Mouse (Mus musculus) megakaryocyte, embryonic 14.5 days (primary cell): Measurements from ENCODE around the gene Nemp1. TPM values are rescaled to one million over a fixed set of nuclear protein-coding genes. Genes with fewer than 3 reads are reported as not detected.

ENCODE experiments used
- H3K27me3 ChIP-seq: replicated peaks from 2 replicates; pipeline ENCODE3; 2012; ENCODE audit warnings: inconsistent platforms
- H3K36me3 ChIP-seq: replicated peaks from 2 replicates; pipeline ENCODE3; 2012; ENCODE audit warnings: low read length, inconsistent platforms, mixed read lengths
- H3K4me1 ChIP-seq: 2 replicates; pipeline ENCODE4 v1.6.1; 2012; ENCODE audit warnings: inconsistent platforms
- H3K4me3 ChIP-seq: replicated peaks from 2 replicates; pipeline ENCODE3; 2012; ENCODE audit warnings: moderate library complexity, mild to moderate bottlenecking, inconsistent platforms
- H3K9me3 ChIP-seq: 2 replicates; pipeline ENCODE4 v1.6.1; 2012; ENCODE audit warnings: inconsistent platforms
- FLI1 ChIP-seq: IDR thresholded peaks from 2 replicates; pipeline ENCODE4 v1.6.1; 2012; ENCODE audit warnings: low read length, inconsistent platforms, mixed read lengths
- GATA1 ChIP-seq: IDR thresholded peaks from 3 replicates; pipeline ENCODE4 v1.6.1; 2012; ENCODE audit warnings: mixed read lengths, low read length, inconsistent platforms, borderline replicate concordance
- polyA plus RNA-seq: library from polyadenylated mRNA; stranded (reverse); fragments of >175 nt; gene quantifications from 2 replicates; pipeline ENCODE4 v1.2.3, GENCODE M21; 2012; ENCODE audit warnings: low replicate concordance; ENCODE audit not compliant: insufficient read depth

Gene Nemp1
- polyA plus RNA-seq, 1 experiment: 1.5 TPM

DNA sequence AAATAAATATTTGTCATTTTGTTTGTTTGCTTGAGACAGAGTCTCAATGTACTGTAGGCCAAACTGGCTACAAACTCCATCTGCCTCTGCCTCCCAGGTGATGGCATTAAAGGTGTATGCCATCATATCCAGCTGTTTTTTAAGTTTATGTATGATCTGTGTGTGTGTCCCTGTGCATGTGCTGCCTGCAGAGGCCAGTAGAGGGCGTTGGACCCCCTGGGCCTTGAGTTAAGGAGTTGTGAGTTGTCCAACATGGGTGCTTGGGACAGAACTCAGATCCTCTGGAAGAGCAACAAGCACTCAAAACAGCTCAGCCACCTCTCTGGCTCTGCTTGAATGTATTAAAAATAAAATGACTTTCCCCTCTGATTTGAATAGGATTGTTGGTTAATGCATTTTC lies 24.4 kb downstream of the Nemp1 start:
- no peaks in the 10 kb centered on the region for H3K27me3 ChIP-seq
- H3K9me3 ChIP-seq: no peaks in the 10 kb centered on the region
- H3K4me1 ChIP-seq: peaks cover 1% of the 10 kb centered on the region
- H3K36me3 ChIP-seq: peaks cover 32% of the 10 kb centered on the region
- no peak overlapping the region for H3K4me3 ChIP-seq
- no peak for TF ChIP-seq FLI1
- no peak for TF ChIP-seq GATA1

- H3K4me3 ChIP-seq: no peak overlapping the region
- no peaks in the 10 kb centered on the region for H3K9me3 ChIP-seq
- no peaks in the 10 kb centered on the region for H3K27me3 ChIP-seq
- no peaks in the 10 kb centered on the region; the same call in 1 of the 2 replicates for H3K4me1 ChIP-seq
- H3K36me3 ChIP-seq: peaks cover 46% of the 10 kb centered on the region
- no peak for TF ChIP-seq FLI1
- TF ChIP-seq GATA1: no peak
These were observed 27.9 kb downstream of the Nemp1 start for GRCm38 (mm10) chr10:127694636-127695035.

DNA sequence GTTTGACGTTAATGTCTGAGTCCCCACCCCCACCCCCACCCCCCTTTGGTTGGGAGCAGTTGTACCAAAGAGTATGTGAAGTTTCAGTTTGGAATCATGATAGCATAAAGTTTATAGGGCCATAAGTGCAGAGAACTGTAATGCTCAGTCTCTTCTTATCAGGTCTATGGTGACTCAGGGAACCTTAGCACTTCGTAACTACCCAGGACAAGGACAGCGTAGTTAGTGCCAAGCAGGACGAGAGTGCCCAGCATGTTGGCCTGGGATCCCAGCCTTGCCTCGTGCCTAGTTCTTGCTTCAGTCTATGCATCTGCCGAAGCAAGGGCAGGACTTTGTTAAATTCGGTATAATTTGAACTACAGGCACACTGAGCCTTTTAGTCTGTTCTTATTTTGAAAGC lies 29.1 kb downstream of the Nemp1 start:
- no peaks in the 10 kb centered on the region for H3K27me3 ChIP-seq
- H3K4me3 ChIP-seq: no peak overlapping the region
- H3K9me3 ChIP-seq: no peaks in the 10 kb centered on the region
- no peaks in the 10 kb centered on the region; the same call in 1 of the 2 replicates for H3K4me1 ChIP-seq
- TF ChIP-seq GATA1 (no peak), FLI1 (no peak)
- peaks cover 40% of the 10 kb centered on the region for H3K36me3 ChIP-seq

DNA sequence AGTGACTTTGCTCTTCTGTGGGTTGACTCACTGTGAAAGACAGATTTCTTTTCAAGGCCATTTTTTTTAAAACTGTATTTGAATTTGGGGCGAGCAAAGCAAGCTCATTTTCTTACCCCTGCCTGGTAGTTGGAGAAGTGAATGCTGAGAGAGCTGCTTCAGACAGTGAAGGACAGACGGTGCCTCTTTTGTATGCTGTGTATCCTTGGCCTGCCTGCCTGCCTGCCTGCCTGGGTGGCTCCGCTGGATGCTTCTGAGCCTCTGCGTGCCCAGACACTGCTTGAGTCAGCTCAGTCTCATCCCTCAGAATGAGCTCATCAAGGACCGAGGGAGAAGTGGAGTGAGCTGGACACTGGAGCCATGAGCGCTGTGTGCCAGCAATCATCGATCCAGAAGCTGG lies 32.3 kb downstream of the Nemp1 start:
- Histone ChIP-seq H3K4me1 (no peaks in the 10 kb centered on the region; the same call in 1 of the 2 replicates), H3K36me3 (peaks cover 31% of the 10 kb centered on the region), H3K27me3 (peaks cover 13% of the 10 kb centered on the region), H3K4me3 (no peak overlapping the region), H3K9me3 (no peaks in the 10 kb centered on the region)
- no peak for TF ChIP-seq FLI1
- no peak for TF ChIP-seq GATA1

DNA sequence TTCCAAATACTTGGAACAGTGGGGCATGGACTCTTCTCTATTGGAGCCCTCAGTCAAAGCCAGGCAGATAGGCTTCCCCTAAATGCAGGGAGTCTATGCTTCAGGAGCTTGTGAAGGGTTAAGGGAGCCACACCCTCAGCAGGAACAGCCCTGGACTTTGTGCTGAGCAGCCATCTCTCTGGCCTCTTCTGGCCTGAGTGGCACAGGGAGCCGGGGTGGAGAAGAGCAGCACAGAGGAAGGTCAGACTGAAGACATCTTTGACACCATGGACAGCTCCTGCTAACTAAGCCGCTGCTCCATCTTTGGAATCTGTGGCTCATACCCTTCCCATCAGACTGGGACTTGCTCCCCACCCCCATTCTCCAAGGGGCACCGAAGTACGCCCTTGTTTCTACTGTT lies 36.6 kb downstream of the Nemp1 start:
- no peak for TF ChIP-seq FLI1
- no peak for TF ChIP-seq GATA1
- no peaks in the 10 kb centered on the region for H3K9me3 ChIP-seq
- H3K27me3 ChIP-seq: peaks cover 47% of the 10 kb centered on the region
- peaks cover 14% of the 10 kb centered on the region for H3K4me1 ChIP-seq
- H3K36me3 ChIP-seq: peaks cover 6% of the 10 kb centered on the region
- no peak overlapping the region for H3K4me3 ChIP-seq

DNA sequence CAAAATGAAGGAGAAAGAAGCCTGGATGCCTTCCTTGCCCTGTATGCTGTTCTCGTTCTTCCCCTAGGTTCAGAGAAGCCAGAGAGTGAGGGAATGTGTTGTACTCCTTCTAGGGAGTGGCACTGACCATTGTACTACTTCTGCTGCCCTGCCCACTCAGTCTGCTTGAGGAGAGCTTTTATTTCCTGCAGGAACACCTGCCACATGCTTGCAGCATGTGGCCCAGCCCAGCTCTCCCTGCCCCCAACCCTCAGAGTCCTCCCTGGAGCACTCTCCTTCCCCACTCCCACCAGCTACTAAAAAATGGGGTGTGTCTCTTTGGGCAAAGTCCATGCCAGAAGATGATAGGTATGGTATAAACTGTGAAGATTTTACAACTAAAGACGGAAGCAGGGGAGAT lies 37.6 kb downstream of the Nemp1 start:
- Histone ChIP-seq H3K36me3 (peaks cover 1% of the 10 kb centered on the region), H3K4me3 (no peak overlapping the region)

DNA sequence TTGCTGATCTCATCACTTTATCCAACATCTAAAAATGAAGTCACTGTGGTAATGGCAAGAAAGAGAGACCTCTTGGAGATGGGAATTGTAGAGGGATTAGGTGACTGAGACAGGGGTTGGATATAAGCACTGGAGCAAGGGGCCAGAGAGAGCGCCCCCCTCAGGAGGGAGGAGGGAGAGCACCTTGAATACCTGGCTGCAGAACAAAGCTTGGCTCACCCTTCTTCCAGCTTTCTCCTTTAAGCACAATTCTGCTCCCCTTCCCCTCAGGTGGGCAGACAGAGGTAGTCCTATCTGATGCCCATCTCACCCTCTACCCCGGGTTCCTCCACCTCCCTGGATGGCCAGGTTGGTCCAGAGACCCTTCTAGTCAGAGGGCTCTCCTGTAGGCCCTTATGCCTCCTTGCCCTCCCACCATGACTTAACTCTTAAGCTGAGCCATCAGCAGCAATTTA lies 38.1 kb downstream of the Nemp1 start, which contains the start of gene Myo1a:
Gene Myo1a (plus strand): TSS at position 405 of the 455 bp plus-strand sequence.
- TF ChIP-seq FLI1 (no peak), GATA1 (no peak)
- H3K4me3 ChIP-seq: no peak within 1 kb of the TSS
- no peaks in the 10 kb centered on the region for H3K36me3 ChIP-seq
- H3K27me3 ChIP-seq: peaks cover 53% of the 10 kb centered on the region
- H3K9me3 ChIP-seq: no peaks in the 10 kb centered on the region
- peaks cover 14% of the 10 kb centered on the region for H3K4me1 ChIP-seq

More for the DNA sequence above, 37.6 kb downstream of the Nemp1 start:
- H3K9me3 ChIP-seq: no peaks in the 10 kb centered on the region
- TF ChIP-seq GATA1 (no peak), FLI1 (no peak)
- H3K4me1 ChIP-seq: peaks cover 14% of the 10 kb centered on the region
- peaks cover 53% of the 10 kb centered on the region for H3K27me3 ChIP-seq

- Histone ChIP-seq H3K4me3 (no peak overlapping the region), H3K9me3 (no peaks in the 10 kb centered on the region), H3K36me3 (no peaks in the 10 kb centered on the region), H3K4me1 (peaks cover 14% of the 10 kb centered on the region), H3K27me3 (peaks cover 62% of the 10 kb centered on the region)
- no peak for TF ChIP-seq FLI1
- TF ChIP-seq GATA1: no peak
These were observed 39.1 kb downstream of the Nemp1 start for GRCm38 (mm10) chr10:127705783-127706182.

DNA sequence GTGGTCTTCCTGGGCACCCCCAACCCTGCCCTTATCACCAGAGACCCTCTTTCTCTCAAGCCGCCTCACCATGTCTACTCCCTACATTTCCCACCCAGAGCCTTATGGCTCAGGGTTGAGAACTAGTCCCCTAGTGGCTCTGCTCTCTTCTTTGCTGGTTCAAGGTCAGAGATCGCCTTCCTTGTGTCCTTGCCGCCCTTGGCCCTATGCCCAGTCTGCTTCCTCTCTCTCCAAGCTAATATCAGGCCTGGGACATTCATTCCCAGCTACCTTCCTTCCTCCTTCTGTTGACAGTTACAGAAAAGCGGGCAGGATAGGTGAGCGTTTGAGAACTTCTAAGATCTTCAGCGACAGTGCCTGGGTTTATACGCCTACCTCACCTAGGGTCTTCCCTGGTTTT lies 41.0 kb downstream of the Nemp1 start:
- Histone ChIP-seq H3K9me3 (no peaks in the 10 kb centered on the region), H3K27me3 (peaks cover 65% of the 10 kb centered on the region), H3K4me1 (peaks cover 14% of the 10 kb centered on the region), H3K36me3 (no peaks in the 10 kb centered on the region), H3K4me3 (no peak overlapping the region)
- no peak for TF ChIP-seq FLI1
- TF ChIP-seq GATA1: no peak

GRCm38 (mm10) chr10:127708850-127709370 lies 42.2 kb downstream of the Nemp1 start:
- H3K9me3 ChIP-seq: no peaks in the 10 kb centered on the region
- peaks cover 63% of the 10 kb centered on the region for H3K27me3 ChIP-seq
- H3K36me3 ChIP-seq: no peaks in the 10 kb centered on the region
- TF ChIP-seq FLI1: no peak
- TF ChIP-seq GATA1: no peak
- peaks cover 14% of the 10 kb centered on the region for H3K4me1 ChIP-seq
- no peak overlapping the region for H3K4me3 ChIP-seq
